Mouse (Mus musculus): ENCODE data around the gene Cyp2u1.

Cyp2u1 gene

DNA sequence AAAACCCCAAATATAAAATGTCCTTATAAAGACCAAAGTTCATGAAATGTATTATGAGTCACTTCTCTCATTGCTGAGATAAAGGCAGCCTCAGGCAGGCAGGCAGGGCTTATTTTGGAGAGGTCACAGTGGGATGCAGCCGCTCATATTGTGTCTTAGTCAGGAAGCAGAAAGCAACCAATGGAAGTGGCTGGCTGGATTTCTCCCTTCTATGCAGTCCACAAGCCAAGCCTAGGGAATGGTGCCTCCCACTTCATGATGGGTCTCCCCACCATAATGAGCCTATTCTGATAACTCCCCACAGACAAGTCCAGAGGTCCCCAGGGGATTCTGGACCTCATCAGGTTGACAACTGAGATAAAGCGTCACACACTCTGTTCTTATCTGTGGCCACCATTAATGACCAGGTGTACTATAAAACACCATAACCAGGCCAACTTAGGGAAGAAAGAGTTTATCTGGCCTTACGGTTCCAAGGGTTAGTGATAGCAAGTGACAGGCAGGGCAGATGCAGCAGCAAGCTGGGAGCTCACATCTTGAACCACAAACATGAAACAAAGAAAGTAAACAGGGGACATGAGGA lies 47.5 kb downstream of the Cyp2u1 start:
- DNase-seq (ENCODE audit: low read depth), result no peak

DNA sequence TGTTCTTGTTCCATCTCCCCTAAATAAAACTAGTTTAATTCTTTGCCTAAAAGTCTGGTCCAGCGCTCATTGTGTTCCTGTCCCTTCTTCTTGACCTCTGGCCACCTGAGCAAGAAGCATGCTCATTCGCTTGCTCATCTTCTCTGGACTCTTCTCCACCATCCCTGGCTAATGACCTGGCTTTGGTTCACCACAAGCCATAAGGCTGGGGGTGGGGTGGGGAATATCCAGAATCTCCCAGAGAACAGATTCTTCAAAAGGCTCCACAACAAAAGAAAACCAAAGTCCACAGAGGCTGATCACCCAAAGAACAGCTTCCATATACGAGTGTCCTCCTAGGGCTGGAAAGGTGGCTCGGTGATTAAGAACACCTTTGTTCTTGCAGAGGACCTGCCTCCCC lies 48.0 kb downstream of the Cyp2u1 start:
- no peak for DNase-seq (ENCODE audit: low read depth)

DNA sequence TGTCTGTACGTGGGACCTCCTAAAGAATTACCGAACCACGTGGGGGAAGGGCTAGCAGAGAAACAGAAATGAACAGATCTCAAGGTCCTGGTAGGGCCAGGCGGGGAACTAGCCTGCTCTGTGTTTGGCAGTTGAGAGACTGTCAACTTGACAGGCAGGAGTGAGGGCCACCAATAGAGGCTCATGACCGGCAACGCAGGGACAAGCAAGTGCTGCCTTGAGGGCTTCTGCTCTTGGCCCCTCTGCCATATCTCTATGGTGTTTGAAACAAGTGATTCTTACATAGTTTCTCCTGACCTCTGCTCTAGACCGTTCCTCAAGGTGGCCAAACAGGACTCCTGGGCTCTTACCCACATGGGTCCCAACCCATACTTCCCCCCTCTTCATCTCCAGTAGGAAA lies 51.4 kb downstream of the Cyp2u1 start:
- DNase-seq (ENCODE audit: low read depth), result no peak

DNA sequence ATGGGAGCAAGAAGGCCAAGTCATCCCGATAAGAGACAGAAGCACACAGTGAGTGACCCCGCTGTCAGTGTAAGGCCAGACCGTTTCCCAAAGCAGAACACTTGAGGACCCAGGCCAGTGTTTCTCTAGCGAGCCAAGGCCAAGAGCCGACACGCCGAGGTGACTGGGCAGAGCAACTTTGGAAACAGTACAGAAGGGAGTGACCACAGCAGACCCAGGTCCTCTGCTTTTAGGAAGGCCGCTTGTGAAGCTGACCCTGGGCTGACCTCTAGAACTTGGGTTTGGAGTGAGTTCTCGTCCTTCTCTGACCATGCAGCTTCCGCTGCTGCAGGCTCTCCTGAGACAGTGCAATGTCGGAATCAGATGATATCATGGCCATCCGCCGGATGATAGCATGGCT lies 52.0 kb downstream of the Cyp2u1 start:
- no peak for DNase-seq (ENCODE audit: low read depth)

DNA sequence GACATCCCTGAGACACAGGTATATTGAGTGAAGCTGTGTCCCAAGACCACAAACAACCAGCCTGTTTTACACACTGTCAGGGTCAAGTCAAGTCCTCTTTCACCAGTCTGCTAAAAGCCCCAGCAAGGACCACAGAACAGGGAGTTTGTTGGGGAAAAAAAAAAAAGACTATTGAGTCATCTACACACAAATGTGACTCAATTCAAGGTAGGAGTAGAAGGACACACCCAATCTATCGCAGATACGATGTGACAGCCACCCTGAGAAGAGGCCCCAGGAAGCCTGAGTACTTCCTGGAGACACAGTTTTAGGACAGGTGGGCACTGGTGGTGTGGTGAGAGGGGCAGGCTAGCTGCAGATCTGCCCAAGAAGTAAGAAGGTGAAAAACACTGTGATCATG lies 52.7 kb downstream of the Cyp2u1 start:
- DNase-seq (ENCODE audit: low read depth), result no peak

DNA sequence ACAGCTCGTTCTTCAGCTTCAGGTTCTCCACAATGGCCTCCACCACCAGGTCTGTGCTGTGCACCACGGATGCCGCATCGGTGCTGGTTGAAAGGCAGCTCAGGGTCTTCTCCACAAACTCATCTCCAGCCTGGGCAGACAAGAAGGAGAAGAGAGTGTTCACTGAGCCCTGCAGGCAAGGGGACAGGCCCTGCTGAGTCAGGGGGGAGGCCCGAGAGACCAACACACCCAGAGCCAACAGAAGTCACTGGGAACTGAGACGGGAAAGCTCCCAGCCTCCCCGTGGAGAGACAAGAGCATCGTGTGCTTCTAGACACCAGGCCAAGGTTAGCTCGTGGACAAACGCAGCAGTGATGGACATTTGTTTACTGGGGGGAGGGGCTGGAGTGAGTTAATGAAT lies 54.6 kb downstream of the Cyp2u1 start:
- DNase-seq (ENCODE audit: low read depth), result no peak

DNA sequence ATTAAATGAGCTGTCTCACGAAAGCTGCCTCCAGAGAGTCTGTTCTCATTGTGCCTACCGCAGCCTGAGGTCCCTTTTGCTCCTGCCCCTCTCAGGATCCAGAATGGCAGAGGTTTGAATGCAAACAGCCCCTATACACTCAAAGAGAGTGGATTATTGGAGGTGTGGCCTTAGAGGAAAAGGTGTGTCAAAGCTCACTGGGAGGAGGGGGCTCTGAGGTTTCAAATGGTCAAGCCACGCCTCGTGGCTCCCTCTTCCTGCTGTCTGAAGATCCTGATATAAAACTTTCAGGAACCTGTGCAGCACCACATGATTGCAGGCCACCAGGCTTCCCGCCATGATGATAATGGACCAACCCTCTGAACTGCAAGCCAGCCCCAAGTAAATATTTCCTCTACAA lies 55.2 kb downstream of the Cyp2u1 start:
- no peak for DNase-seq (ENCODE audit: low read depth)

DNA sequence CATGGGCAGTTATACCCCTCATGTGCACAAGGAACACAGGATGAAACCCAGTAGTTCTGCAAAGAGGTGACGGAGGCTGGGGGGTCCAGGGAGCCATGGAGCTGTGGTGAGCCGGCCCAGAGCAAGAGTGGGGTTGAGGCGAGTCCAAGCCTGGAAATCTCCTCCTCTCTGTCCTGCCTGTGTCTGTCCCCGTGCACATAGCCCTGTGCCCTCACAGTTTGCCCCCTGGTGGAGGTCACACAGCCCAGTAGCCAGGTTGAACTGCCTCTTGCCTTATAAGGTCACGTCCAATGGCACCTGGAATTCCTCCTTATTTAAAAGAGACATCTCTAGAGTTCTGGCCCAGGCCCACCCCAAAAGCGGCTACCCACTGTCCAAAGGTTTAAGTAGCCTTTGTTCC lies 55.6 kb downstream of the Cyp2u1 start:
- DNase-seq (ENCODE audit: low read depth), result no peak

DNA sequence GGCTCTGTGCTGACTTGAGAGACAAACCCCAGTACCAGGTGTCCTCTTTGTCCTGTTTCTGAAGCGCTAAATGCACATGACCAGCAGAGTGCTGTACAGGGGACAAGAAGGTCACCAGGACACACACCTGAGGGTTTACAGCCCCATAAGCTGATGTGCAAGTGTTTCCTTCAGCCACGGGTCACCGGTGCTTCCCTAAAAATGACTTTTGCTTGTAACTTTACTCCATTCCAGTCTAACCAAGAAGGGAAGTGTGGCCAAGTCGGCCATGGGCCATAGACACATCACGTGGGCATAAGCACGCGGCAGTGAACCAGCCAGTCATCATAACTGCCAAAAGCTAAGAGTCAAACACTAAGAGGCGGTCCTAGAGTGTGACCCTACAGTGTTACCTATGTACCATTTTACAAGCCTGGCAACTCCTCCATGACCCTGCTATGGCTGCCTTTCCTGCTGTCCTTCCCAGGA lies 56.4 kb downstream of the Cyp2u1 start:
- no peak for DNase-seq (ENCODE audit: low read depth)

DNA sequence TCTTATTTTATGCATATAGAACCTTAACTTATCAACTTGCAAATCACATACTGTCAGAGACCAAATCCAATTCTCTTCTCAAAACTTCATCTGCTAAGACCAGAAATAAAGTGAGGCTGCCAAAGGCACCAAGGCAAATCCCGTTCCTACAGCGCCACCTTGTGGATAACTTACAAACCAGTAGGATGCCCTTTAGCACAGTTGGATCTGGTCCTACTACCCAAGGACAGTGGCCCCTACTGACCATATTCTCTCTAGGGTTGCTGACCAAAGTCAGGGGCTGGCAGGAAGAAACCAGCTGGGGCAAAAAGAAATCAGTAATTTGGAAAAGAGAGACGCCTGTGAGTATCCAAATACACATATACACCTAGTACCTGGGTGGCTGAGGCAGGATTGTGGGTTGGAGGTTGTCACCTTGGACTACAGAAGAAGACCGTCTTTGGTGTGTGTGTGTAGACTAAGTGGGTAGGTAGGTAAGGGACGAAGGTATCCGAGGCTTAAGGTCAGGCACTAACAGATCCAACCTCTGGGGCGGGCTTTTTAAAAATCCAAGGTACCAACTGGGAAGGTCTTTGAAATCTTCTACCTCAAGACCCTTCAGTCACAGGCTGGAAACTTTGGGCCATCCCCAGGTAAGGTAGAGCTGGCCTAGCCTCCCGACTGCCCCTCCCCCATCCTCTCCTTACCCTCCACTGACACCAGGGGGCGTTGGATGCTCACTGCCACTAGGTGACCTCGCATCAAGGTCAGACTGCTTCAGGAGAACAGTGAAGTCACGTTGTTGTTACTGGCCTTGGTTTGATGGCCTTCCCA lies 57.1 kb downstream of the Cyp2u1 start:
- peak; percentile 85 for DNase-seq (ENCODE audit: low read depth)

Measured in naive thymus-derived CD4-positive, alpha-beta T cell, adult 2 months (primary cell).